Mouse (Mus musculus): ENCODE results near the gene Tenm2. TPM values are rescaled to one million over a fixed set of nuclear protein-coding genes. Genes with fewer than 3 reads are reported as not detected.

Tenm2 gene
- polyA plus RNA-seq, 1 experiment from 2014 or later = 8.6 TPM

DNA sequence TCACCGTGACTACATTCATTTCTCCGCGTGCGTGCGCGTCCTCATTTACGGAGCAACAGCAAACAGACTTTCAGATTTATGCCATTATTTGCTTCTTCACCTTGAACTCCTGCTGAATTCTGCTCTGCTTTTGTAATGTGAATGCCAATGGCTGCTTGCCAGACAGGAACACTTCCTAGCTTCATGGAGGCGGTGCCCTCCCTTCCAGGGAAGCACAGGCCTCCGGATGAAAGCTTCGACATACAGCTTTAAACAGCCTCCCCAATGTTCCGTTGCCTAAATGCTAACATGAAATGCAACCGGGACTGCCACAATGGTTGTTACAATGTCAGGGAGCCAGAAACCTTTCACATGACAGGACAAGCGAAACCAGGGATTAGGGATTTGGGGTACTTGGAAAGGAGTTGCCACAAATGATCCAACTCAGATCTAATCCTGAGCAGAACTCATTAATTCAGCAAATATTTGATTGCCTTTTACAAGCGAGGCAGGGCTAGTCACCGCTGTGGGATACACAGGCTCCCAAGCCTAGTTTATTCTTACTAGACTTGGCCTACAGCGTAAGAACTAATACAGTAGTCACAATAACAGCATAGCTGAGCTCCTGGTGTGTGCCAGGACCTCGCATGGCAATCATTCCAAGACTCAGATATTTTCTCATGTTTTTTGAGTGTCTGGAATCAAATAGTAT lies 970.8 kb downstream of the Tenm2 start:
- Histone ChIP-seq H3K9me3 (no peaks in the 10 kb centered on the region), H3K4me3 (no peak overlapping the region), H3K36me3 (no peaks in the 10 kb centered on the region), H3K27ac (no peak overlapping the region), H3K4me2 (replicated peaks) (no peak overlapping the region), H3K27me3 (replicated peaks) (no peaks in the 10 kb centered on the region), H3K9ac (no peak overlapping the region), H3K4me1 (peaks cover 11% of the 10 kb centered on the region)
- ATAC-seq (ENCODE audit: low FRiP score, low read depth) = 0 out of 2 replicates have a peak, but pooled peaks have one; percentile 33
- WGBS = 62% methylated on average over 17 of the region's 17 CpGs

GRCm38 (mm10) chr11:36263840-36264239 lies 971.9 kb downstream of the Tenm2 start:
- H3K9ac ChIP-seq = no peak overlapping the region
- no peak overlapping the region for H3K4me3 ChIP-seq
- no peak overlapping the region for H3K27ac ChIP-seq
- ATAC-seq (ENCODE audit: low FRiP score, low read depth) = no peak
- H3K36me3 ChIP-seq = no peaks in the 10 kb centered on the region
- H3K4me1 ChIP-seq = peaks cover 11% of the 10 kb centered on the region
- no peak overlapping the region for H3K4me2 ChIP-seq (replicated peaks)
- no peaks in the 10 kb centered on the region for H3K9me3 ChIP-seq
- WGBS = 38% methylated on average over 10 of the region's 10 CpGs
- H3K27me3 ChIP-seq (replicated peaks) = no peaks in the 10 kb centered on the region

DNA sequence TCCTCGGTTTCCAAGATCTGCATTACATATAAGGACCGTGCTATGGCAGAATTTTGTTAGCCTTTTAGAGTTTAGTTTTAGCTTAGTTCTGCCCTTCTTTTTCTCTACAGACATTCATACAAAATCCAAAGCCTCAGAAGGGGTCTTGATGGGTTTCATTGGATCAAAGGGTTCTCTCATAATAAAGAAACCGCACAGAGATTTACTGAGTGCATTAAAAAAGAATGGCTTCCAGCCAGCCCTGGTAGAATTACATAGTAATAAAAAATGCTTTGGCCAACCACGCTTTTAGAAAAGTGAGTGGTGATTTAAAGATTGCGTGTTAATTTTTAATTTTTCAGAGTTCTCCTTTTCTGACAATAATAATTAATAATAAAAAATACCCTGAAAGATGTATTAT lies 978.6 kb downstream of the Tenm2 start:
- 73% methylated on average over 5 of the region's 5 CpGs for WGBS
- Histone ChIP-seq H3K4me1 (no peaks in the 10 kb centered on the region), H3K36me3 (no peaks in the 10 kb centered on the region), H3K9ac (no peak overlapping the region), H3K4me3 (no peak overlapping the region), H3K4me2 (replicated peaks) (no peak overlapping the region), H3K27ac (no peak overlapping the region), H3K27me3 (replicated peaks) (no peaks in the 10 kb centered on the region), H3K9me3 (no peaks in the 10 kb centered on the region)
- ATAC-seq (ENCODE audit: low FRiP score, low read depth) = no peak

DNA sequence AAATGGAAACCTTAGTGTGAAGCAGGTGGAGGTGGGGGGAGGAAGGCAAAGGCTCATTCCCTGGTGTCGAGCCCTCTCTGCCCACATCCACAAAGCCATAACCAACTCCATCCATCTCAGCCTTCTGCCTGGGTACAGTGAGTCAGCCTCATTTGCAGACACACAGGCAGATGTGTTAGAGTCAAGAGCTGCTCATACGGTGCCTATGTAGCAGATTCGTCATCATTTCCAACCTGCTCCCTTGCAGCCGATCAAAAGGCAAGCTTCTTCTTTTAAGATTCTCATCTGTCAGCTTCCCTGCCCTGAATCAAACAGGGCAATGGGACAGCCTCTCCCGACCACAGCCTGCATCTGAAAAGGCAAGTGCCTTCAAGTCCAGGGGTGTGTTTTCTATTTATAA lies 979.0 kb downstream of the Tenm2 start:
- H3K4me1 ChIP-seq = no peaks in the 10 kb centered on the region
- H3K4me2 ChIP-seq (replicated peaks) = no peak overlapping the region
- H3K4me3 ChIP-seq = no peak overlapping the region
- no peaks in the 10 kb centered on the region for H3K9me3 ChIP-seq
- WGBS = 71% methylated on average over 5 of the region's 5 CpGs
- no peaks in the 10 kb centered on the region for H3K27me3 ChIP-seq (replicated peaks)
- no peak for ATAC-seq (ENCODE audit: low FRiP score, low read depth)
- H3K9ac ChIP-seq = no peak overlapping the region
- H3K27ac ChIP-seq = no peak overlapping the region
- no peaks in the 10 kb centered on the region for H3K36me3 ChIP-seq

DNA sequence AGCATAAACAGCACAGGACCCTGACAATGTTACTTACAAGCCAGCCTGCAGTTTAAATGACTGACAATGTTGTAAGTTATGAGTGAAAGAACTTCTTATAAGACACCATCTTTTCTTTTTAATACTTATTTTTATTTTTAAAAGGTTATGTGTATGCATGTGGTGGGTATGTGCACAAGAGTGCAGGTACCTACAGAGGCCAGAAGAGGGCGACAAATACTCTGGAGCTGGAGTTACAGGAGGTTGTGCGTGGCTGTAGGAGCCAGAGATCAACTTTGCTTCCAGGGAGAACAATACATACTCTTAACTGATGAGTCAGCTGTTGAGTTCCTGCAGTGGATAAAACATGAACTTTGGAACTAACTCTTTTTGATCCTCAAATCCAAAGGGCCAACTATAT lies 981.7 kb downstream of the Tenm2 start:
- Histone ChIP-seq H3K9me3 (no peaks in the 10 kb centered on the region), H3K27me3 (replicated peaks) (no peaks in the 10 kb centered on the region), H3K9ac (no peak overlapping the region), H3K4me1 (no peaks in the 10 kb centered on the region), H3K36me3 (no peaks in the 10 kb centered on the region), H3K4me2 (replicated peaks) (no peak overlapping the region), H3K27ac (no peak overlapping the region), H3K4me3 (no peak overlapping the region)
- WGBS = 81% methylated on average over 2 of the region's 2 CpGs
- ATAC-seq (ENCODE audit: low FRiP score, low read depth) = no peak

GRCm38 (mm10) chr11:36250111-36250510 lies 985.7 kb downstream of the Tenm2 start:
- no peak overlapping the region for H3K9ac ChIP-seq
- H3K27me3 ChIP-seq (replicated peaks) = no peaks in the 10 kb centered on the region
- no peak overlapping the region for H3K4me2 ChIP-seq (replicated peaks)
- no peaks in the 10 kb centered on the region for H3K4me1 ChIP-seq
- no peaks in the 10 kb centered on the region for H3K9me3 ChIP-seq
- no peak overlapping the region for H3K4me3 ChIP-seq
- no peak for ATAC-seq (ENCODE audit: low FRiP score, low read depth)
- no peaks in the 10 kb centered on the region for H3K36me3 ChIP-seq
- WGBS = 66% methylated on average over 7 of the region's 7 CpGs
- no peak overlapping the region for H3K27ac ChIP-seq

DNA sequence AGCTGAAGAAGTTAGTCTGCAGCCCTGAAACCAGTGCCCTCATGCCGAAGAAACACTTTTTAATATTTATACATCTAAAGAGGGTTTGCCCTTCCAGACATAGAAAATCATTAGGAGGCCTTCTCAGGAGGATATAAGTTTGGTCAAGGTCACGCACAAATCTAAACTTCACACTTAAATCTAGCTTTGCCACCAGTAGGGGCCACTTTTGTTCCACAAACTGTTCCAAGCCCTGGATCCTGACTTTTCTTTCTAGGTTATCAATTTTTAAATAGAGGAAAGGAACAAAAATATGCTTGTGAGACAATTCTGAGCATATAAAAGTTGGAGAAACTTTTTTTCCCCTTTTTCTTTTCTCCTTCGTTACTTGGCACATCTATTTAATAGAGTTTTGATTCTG lies 989.6 kb downstream of the Tenm2 start:
- ATAC-seq (ENCODE audit: low FRiP score, low read depth) = no peak
- no peaks in the 10 kb centered on the region for H3K4me1 ChIP-seq
- no peak overlapping the region for H3K4me3 ChIP-seq
- no peaks in the 10 kb centered on the region for H3K36me3 ChIP-seq
- WGBS = 80% methylated on average over 3 of the region's 3 CpGs
- H3K4me2 ChIP-seq (replicated peaks) = no peak overlapping the region
- no peak overlapping the region for H3K9ac ChIP-seq
- no peak overlapping the region for H3K27ac ChIP-seq
- no peaks in the 10 kb centered on the region for H3K9me3 ChIP-seq
- H3K27me3 ChIP-seq (replicated peaks) = no peaks in the 10 kb centered on the region

DNA sequence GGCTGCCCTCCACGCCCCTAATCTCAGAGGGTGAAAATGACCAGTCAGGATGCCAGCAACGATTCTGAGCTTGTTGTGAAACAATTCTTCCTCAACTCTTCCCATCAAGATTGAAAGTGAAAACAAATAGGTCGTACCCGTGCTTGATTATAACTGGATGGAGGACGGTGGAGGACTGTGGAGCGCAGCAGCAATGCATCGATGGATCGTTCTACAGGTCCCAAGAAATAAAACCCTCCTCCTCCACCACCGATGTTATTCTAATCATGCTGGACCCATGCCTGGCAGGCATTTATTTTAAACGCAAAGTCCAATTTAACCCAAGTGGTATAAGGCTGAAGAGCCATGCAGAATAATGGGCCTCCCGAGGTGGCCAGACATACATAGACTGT lies 991.3 kb downstream of the Tenm2 start:
- no peak for ATAC-seq (ENCODE audit: low FRiP score, low read depth)
- no peaks in the 10 kb centered on the region for H3K36me3 ChIP-seq
- H3K4me3 ChIP-seq = no peak overlapping the region
- H3K27me3 ChIP-seq (replicated peaks) = no peaks in the 10 kb centered on the region
- no peaks in the 10 kb centered on the region for H3K4me1 ChIP-seq
- H3K9ac ChIP-seq = no peak overlapping the region
- no peak overlapping the region for H3K27ac ChIP-seq
- H3K9me3 ChIP-seq = no peaks in the 10 kb centered on the region
- no peak overlapping the region for H3K4me2 ChIP-seq (replicated peaks)
- 87% methylated on average over 11 of the region's 11 CpGs for WGBS

DNA sequence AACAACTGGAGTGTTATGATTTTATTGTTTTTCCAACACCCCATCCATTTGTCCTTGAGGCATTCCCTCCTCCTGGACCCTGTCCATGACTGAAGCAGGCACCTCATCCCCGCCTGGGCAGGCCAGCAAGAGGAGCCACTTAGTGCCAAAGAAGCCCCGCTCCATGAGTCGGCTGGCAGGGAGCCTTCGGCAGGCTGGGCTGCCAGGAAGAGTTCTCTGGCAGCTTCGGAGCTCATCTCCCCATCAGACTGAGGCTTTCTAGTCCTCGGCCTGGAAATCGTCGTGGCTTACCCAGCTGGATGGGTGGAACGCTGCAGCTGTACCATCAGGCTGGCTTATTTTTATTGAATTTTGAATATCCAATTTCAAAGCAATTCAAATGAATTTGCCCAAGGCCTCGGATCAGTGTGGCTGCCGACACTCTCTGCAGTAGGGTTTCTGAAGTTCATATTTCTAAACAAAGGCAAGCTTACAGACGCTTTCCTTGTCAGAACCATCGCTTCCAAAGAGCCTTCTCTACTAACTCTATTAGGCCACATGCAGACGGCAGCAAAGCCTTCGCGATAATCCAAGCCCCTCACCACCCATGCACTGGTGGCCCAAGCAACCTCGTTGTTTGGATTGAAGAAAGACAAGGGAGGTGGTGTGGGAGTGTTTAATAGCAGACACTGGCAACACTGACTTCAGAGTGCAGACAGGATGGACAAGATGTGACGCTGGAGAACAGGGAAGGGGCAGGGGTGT lies 991.8 kb downstream of the Tenm2 start:
- 79% methylated on average over 18 of the region's 18 CpGs for WGBS
- Histone ChIP-seq H3K9me3 (no peaks in the 10 kb centered on the region), H3K4me3 (no peak overlapping the region), H3K9ac (no peak overlapping the region), H3K36me3 (no peaks in the 10 kb centered on the region), H3K27me3 (replicated peaks) (no peaks in the 10 kb centered on the region), H3K4me1 (no peaks in the 10 kb centered on the region), H3K27ac (no peak overlapping the region), H3K4me2 (replicated peaks) (no peak overlapping the region)
- no peak for ATAC-seq (ENCODE audit: low FRiP score, low read depth)

GRCm38 (mm10) chr11:36238890-36239289 lies 996.9 kb downstream of the Tenm2 start:
- H3K9ac ChIP-seq = no peak overlapping the region
- no peak overlapping the region for H3K4me3 ChIP-seq
- ATAC-seq (ENCODE audit: low FRiP score, low read depth) = no peak
- H3K4me1 ChIP-seq = no peaks in the 10 kb centered on the region
- WGBS = 93% methylated on average over 9 of the region's 9 CpGs
- no peaks in the 10 kb centered on the region for H3K36me3 ChIP-seq
- H3K4me2 ChIP-seq (replicated peaks) = no peak overlapping the region
- no peaks in the 10 kb centered on the region for H3K9me3 ChIP-seq
- H3K27ac ChIP-seq = no peak overlapping the region
- no peaks in the 10 kb centered on the region for H3K27me3 ChIP-seq (replicated peaks)

DNA sequence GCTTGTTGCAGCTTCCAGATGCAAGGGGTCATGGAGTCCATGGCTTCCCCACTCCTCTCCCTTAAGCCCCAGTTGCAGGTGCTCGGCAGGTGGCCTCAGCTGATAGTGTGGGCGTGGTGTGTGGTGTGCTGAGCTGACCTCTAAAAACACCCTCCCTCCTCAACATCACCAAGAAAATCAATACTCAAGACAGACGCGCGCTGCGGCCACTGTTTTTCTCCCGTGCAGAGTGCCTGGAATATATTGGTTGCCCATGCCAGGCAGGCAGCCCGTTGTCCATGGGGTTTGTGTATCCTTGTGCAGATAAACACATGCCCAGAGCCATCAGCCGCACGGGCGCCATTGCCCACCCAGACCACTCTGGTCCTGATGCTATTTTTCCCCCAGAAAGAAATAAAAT lies 1007.1 kb downstream of the Tenm2 start:
- H3K36me3 ChIP-seq = no peaks in the 10 kb centered on the region
- peaks cover 11% of the 10 kb centered on the region; the same call in 1 of the 2 replicates for H3K4me1 ChIP-seq
- ATAC-seq (ENCODE audit: low FRiP score, low read depth) = no peak
- H3K9ac ChIP-seq = no peak overlapping the region
- H3K27ac ChIP-seq = no peak overlapping the region
- WGBS = 86% methylated on average over 11 of the region's 11 CpGs
- no peaks in the 10 kb centered on the region for H3K9me3 ChIP-seq
- H3K27me3 ChIP-seq (replicated peaks) = no peaks in the 10 kb centered on the region
- H3K4me2 ChIP-seq (replicated peaks) = no peak overlapping the region
- no peak overlapping the region for H3K4me3 ChIP-seq

GRCm38 (mm10) chr11:36228196-36228595 lies 1007.6 kb downstream of the Tenm2 start:
- 85% methylated on average over 6 of the region's 6 CpGs for WGBS
- peaks cover 11% of the 10 kb centered on the region; the same call in 1 of the 2 replicates for H3K4me1 ChIP-seq
- no peaks in the 10 kb centered on the region for H3K9me3 ChIP-seq
- no peak overlapping the region for H3K9ac ChIP-seq
- H3K4me2 ChIP-seq (replicated peaks) = no peak overlapping the region
- no peaks in the 10 kb centered on the region for H3K36me3 ChIP-seq
- no peak overlapping the region for H3K27ac ChIP-seq
- H3K27me3 ChIP-seq (replicated peaks) = no peaks in the 10 kb centered on the region
- no peak for ATAC-seq (ENCODE audit: low FRiP score, low read depth)
- H3K4me3 ChIP-seq = no peak overlapping the region

- H3K4me2 ChIP-seq (replicated peaks) = no peak overlapping the region
- H3K4me1 ChIP-seq = peaks cover 18% of the 10 kb centered on the region; the same call in 1 of the 2 replicates
- H3K27me3 ChIP-seq (replicated peaks) = no peaks in the 10 kb centered on the region
- H3K4me3 ChIP-seq = no peak overlapping the region
- no peak for ATAC-seq (ENCODE audit: low FRiP score, low read depth)
- no peak overlapping the region for H3K27ac ChIP-seq
- 32% methylated on average over 3 of the region's 3 CpGs for WGBS
- no peaks in the 10 kb centered on the region for H3K36me3 ChIP-seq
- no peak overlapping the region for H3K9ac ChIP-seq
- no peaks in the 10 kb centered on the region for H3K9me3 ChIP-seq
Measured at GRCm38 (mm10) chr11:36226061-36226460, 1009.7 kb downstream of the Tenm2 start.
